Mouse (Mus musculus): Measurements from ENCODE around the gene Trim50. TPM values are rescaled to one million over a fixed set of nuclear protein-coding genes. Genes with fewer than 3 reads are reported as not detected.
"Not testable (repeated sequence)": the region's sequence is repeated elsewhere in the genome, so short reads cannot be mapped to it uniquely, and the experiment has no call there.

Trim50 gene
- polyA plus RNA-seq, 1 experiment = 0.08 TPM

DNA sequence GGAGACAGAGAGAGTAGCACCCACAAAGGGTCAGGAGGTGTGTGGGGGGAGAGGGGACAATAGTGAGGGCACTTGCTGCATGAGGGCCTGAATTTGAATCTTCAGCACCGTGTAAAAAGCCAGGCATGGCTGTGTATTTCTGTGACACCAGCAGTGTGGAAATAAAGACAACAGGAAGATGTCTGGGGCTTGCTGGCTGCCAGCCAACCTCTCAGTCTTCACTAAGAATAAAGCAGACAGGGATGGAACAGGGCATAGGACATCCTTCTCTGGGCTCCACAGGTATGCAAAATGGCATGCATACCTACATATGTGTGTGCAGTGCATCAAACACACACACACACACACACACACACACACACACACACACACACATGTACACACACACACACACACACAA is 3.0 kb downstream of the Trim50 start:
- WGBS = 0% methylated on average over 1 of the region's 1 CpGs
- Histone ChIP-seq H3K27ac (ENCODE audit: insufficient read depth, low read length) (no peak overlapping the region), H3K27me3 (ENCODE audit: control insufficient read depth, insufficient read depth, low read length) (no peaks in the 10 kb centered on the region), H3K4me1 (ENCODE audit: control insufficient read depth, insufficient read depth, low read length) (no peaks in the 10 kb centered on the region), H3K4me3 (replicated peaks; ENCODE audit: insufficient read depth, low read depth, low read length) (no peak overlapping the region)
- no peak for DNase-seq
- TF ChIP-seq CTCF (IDR thresholded peaks at IDR 0.05; ENCODE audit: borderline replicate concordance, insufficient read depth, low read depth, low read length) (no peak), POLR2A (IDR thresholded peaks at IDR 0.05; ENCODE audit: borderline replicate concordance, insufficient read depth, low read length) (no peak)

DNA sequence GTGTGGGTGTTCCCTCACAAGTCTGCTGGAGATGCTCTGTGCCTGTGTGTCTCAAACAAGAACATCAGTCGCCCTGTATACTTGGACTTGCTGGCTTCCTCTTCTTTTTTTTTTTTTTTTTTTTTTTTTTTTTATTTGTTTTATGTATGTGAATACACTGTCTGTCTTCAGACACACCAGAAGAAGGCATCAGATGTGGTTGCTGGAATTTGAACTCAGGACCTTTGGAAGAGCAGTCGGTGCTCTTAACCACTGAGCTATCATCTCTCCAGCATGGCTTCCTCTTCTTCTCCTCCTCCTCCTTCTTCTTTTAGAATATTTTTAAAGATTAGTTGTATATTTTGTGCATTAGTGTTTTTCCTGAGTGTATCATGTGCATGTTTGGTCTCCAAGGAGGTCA is 4.5 kb downstream of the Trim50 start:
- Histone ChIP-seq H3K27ac (ENCODE audit: insufficient read depth, low read length) (no peak overlapping the region), H3K4me1 (ENCODE audit: control insufficient read depth, insufficient read depth, low read length) (no peaks in the 10 kb centered on the region), H3K27me3 (ENCODE audit: control insufficient read depth, insufficient read depth, low read length) (no peaks in the 10 kb centered on the region), H3K4me3 (replicated peaks; ENCODE audit: insufficient read depth, low read depth, low read length) (no peak overlapping the region)
- WGBS = 84% methylated on average over 2 of the region's 2 CpGs
- no peak for DNase-seq
- no peak for TF ChIP-seq CTCF (IDR thresholded peaks at IDR 0.05; ENCODE audit: borderline replicate concordance, insufficient read depth, low read depth, low read length)
- no peak for TF ChIP-seq POLR2A (IDR thresholded peaks at IDR 0.05; ENCODE audit: borderline replicate concordance, insufficient read depth, low read length)

DNA sequence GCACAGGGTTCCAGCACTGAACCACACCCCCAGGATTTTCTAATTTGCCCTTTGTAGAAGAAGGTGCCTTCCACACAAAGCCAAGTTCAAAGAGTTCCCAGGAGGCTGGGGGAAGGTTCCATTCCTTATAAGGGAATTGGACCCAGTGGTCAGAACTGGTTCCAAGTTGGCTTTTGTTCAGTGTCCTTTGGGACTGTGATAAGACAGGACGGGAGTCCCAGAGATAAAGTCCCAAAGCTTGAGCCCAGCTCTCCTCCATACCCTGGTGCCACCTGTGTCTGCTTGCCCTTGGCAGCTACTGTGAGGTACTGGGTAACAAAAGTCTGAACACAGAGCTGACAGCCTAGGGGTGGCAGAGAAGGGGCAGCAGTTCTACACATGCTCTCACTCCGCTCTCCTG is 6.7 kb downstream of the Trim50 start:
- Histone ChIP-seq H3K27me3 (ENCODE audit: control insufficient read depth, insufficient read depth, low read length) (no peaks in the 10 kb centered on the region), H3K27ac (ENCODE audit: insufficient read depth, low read length) (no peak overlapping the region), H3K4me3 (replicated peaks; ENCODE audit: insufficient read depth, low read depth, low read length) (no peak overlapping the region), H3K4me1 (ENCODE audit: control insufficient read depth, insufficient read depth, low read length) (no peaks in the 10 kb centered on the region)
- 54% methylated on average over 2 of the region's 2 CpGs for WGBS
- no peak for DNase-seq
- no peak for TF ChIP-seq POLR2A (IDR thresholded peaks at IDR 0.05; ENCODE audit: borderline replicate concordance, insufficient read depth, low read length)
- TF ChIP-seq CTCF (IDR thresholded peaks at IDR 0.05; ENCODE audit: borderline replicate concordance, insufficient read depth, low read depth, low read length) = no peak

DNA sequence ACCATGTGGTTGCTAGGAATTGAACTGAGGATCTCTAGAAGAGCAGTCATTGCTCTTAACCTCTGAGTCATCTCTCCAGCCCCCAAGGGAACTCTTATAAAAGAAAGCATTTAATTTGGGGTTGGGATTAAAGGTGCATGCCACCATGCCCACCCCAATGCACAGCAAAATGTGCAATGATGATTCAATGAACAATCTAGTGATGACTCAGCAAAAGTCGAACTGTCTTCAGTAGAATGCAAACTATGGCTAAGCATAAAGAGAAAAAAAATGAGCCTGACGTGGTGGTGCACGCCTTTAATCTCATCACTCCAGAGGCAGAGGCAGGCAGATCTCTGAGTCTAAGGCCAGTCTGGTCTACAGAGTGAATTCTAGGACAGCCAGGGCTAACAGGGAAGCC is 9.5 kb downstream of the Trim50 start:
- H3K27ac ChIP-seq (ENCODE audit: insufficient read depth, low read length) = no peak overlapping the region
- TF ChIP-seq POLR2A (IDR thresholded peaks at IDR 0.05; ENCODE audit: borderline replicate concordance, insufficient read depth, low read length) = no peak
- no peak for TF ChIP-seq CTCF (IDR thresholded peaks at IDR 0.05; ENCODE audit: borderline replicate concordance, insufficient read depth, low read depth, low read length)
- DNase-seq = no peak
- no peak overlapping the region for H3K4me3 ChIP-seq (replicated peaks; ENCODE audit: insufficient read depth, low read depth, low read length)
- no peaks in the 10 kb centered on the region for H3K4me1 ChIP-seq (ENCODE audit: control insufficient read depth, insufficient read depth, low read length)
- no peaks in the 10 kb centered on the region for H3K27me3 ChIP-seq (ENCODE audit: control insufficient read depth, insufficient read depth, low read length)
- 81% methylated on average over 3 of the region's 3 CpGs for whole genome bisulfite sequencing

GRCm38 (mm10) chr5:135363540-135363939 is 10.4 kb downstream of the Trim50 start:
- WGBS = 21% methylated on average over 12 of the region's 12 CpGs
- TF ChIP-seq POLR2A (IDR thresholded peaks at IDR 0.05; ENCODE audit: borderline replicate concordance, insufficient read depth, low read length) (no peak), CTCF (IDR thresholded peaks at IDR 0.05; ENCODE audit: borderline replicate concordance, insufficient read depth, low read depth, low read length) (peak; percentile 37; the same call in 1 of the 2 replicates)
- H3K27ac ChIP-seq (ENCODE audit: insufficient read depth, low read length) = no peak overlapping the region
- DNase-seq = no peak
- H3K4me3 ChIP-seq (replicated peaks; ENCODE audit: insufficient read depth, low read depth, low read length) = no peak overlapping the region
- H3K4me1 ChIP-seq (ENCODE audit: control insufficient read depth, insufficient read depth, low read length) = no peaks in the 10 kb centered on the region
- no peaks in the 10 kb centered on the region for H3K27me3 ChIP-seq (ENCODE audit: control insufficient read depth, insufficient read depth, low read length)

DNA sequence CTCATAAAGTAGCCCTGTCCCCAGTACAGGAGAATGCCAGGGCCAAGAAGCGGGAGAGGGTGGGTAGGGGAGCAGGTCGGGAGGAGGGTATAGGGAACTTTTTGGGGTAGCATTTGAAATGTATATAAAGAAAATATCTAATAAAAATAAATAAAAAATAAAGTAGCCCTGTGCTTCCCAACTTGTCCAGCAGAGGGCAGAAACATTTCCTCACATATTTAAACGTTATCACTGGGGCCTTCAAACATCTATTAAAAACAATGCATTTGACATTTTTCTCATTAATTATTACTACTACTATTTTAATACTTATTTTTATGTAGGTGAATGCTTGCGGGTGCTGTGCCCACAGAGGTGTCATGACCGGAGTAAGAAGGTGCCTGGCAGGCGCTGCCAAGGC is 14.7 kb downstream of the Trim50 start:
- Histone ChIP-seq H3K4me1 (ENCODE audit: control insufficient read depth, insufficient read depth, low read length) (no peaks in the 10 kb centered on the region), H3K27me3 (ENCODE audit: control insufficient read depth, insufficient read depth, low read length) (no peaks in the 10 kb centered on the region), H3K4me3 (replicated peaks; ENCODE audit: insufficient read depth, low read depth, low read length) (no peak overlapping the region), H3K27ac (ENCODE audit: insufficient read depth, low read length) (no peak overlapping the region)
- 51% methylated on average over 6 of the region's 6 CpGs for WGBS
- no peak for DNase-seq
- no peak for TF ChIP-seq POLR2A (IDR thresholded peaks at IDR 0.05; ENCODE audit: borderline replicate concordance, insufficient read depth, low read length)
- TF ChIP-seq CTCF (IDR thresholded peaks at IDR 0.05; ENCODE audit: borderline replicate concordance, insufficient read depth, low read depth, low read length) = 0 out of 2 replicates have a peak, but pooled peaks have one; percentile 14

- no peaks in the 10 kb centered on the region for H3K4me1 ChIP-seq (ENCODE audit: control insufficient read depth, insufficient read depth, low read length)
These were observed 15.2 kb downstream of the Trim50 start for GRCm38 (mm10) chr5:135368312-135368711.

DNA sequence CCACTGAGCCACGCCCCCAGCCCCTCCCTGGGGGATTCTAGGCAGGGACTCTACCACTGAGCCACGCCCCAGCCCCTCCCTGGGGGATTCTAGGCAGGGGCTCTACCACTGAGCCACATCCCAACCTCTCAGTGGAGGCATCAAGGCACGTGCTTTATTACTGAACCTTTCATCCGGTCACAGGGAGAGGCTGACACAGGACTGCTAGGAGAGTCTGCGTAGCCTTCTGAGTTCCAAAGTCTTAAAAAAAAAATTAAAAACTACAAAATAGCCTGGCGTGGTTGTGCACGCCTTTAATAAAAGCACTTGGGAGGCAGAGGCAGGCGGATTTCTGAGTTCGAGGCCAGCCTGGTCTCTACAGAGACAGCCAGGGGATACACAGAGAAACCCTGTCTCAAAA is 16.1 kb downstream of the Trim50 start:
- not testable (repeated sequence) for H3K27me3 ChIP-seq (ENCODE audit: control insufficient read depth, insufficient read depth, low read length); DNase-seq; H3K4me1 ChIP-seq (ENCODE audit: control insufficient read depth, insufficient read depth, low read length); H3K27ac ChIP-seq (ENCODE audit: insufficient read depth, low read length)
- H3K4me3 ChIP-seq (replicated peaks; ENCODE audit: insufficient read depth, low read depth, low read length) = peak overlapping the region; percentile 82
- WGBS = 53% methylated on average over 9 of the region's 9 CpGs

More at GRCm38 (mm10) chr5:135368312-135368711, 15.2 kb downstream of the Trim50 start:
- WGBS = 73% methylated on average over 6 of the region's 6 CpGs
- Histone ChIP-seq H3K27ac (ENCODE audit: insufficient read depth, low read length) (no peak overlapping the region), H3K27me3 (ENCODE audit: control insufficient read depth, insufficient read depth, low read length) (no peaks in the 10 kb centered on the region), H3K4me3 (replicated peaks; ENCODE audit: insufficient read depth, low read depth, low read length) (no peak overlapping the region)
- DNase-seq = no peak
- no peak for TF ChIP-seq POLR2A (IDR thresholded peaks at IDR 0.05; ENCODE audit: borderline replicate concordance, insufficient read depth, low read length)
- TF ChIP-seq CTCF (IDR thresholded peaks at IDR 0.05; ENCODE audit: borderline replicate concordance, insufficient read depth, low read depth, low read length) = no peak

All from cerebellum, adult 2 months (tissue).